Mouse (Mus musculus): ENCODE results near the gene Gak. TPM values are rescaled to one million over a fixed set of nuclear protein-coding genes. Genes with fewer than 3 reads are reported as not detected.

Gene Gak
- polyA plus RNA-seq, 1 experiment from 2014 or later: 29.4 TPM

DNA sequence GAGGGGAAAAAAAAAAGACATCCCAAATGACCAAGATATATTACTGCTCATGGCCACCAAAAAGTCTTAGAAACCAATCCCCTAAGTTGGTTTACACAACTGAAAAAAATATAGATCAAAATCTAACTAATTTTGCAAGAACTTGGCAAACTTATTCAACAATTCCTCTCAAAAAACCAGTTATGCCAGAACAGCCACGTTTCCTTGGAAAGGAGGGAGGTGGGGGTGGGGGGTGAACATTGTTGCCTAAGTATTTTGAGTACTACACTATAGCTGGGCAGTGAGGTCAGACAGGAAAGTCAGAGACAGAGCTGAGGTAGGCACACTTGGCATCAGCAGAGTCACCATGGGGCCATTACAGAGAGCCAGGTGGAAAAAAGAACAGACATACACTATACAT, 29.6 kb downstream of the Gak start:
- H3K27me3 ChIP-seq (ENCODE audit: control insufficient read depth, insufficient read depth, low read length): no peaks in the 10 kb centered on the region
- no peak overlapping the region for H3K9ac ChIP-seq (ENCODE audit: low read depth, low read length)
- no peaks in the 10 kb centered on the region for H3K9me3 ChIP-seq (replicated peaks; ENCODE audit: control insufficient read depth, low read length)
- H3K4me2 ChIP-seq: no peak overlapping the region
- ATAC-seq (replicated peaks; ENCODE audit: insufficient number of reproducible peaks, low FRiP score, low TSS enrichment): no peak
- WGBS (ENCODE audit: insufficient replicate concordance): 83% methylated on average over 1 of the region's 1 CpGs
- H3K4me1 ChIP-seq (ENCODE audit: control insufficient read depth, insufficient read depth, low read length): no peaks in the 10 kb centered on the region
- H3K36me3 ChIP-seq (ENCODE audit: control insufficient read depth, insufficient read depth, low read length): peaks cover 45% of the 10 kb centered on the region
- no peak overlapping the region for H3K27ac ChIP-seq (ENCODE audit: low read depth, low read length)
- no peak overlapping the region for H3K4me3 ChIP-seq (ENCODE audit: low read depth, low read length)

DNA sequence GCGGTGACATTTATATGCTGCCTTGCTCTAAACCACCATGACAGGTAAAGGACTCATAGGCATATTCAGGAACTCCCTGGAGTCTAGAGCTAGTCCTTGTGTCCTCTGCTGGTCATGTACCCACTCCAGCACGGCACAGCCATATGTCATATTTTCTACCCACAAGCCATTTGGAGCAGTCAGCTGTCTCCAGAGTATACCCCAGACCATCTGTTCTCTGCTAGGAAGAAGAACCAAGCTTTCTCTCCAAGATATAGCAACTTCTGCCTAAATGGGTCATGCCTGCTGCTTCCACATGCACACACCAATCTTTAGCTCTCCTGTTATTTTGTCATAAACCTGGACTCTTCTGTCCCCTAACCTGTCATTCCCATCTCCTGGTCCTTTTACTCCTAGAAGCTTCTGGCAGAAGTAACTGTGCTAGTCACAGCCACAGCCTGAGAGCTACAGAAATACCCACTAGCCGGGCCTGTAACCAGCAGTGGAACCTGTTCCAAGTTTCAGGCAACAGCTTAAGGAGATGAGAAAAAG, 48.1 kb downstream of the Gak start:
- no peak overlapping the region for H3K4me2 ChIP-seq
- no peak overlapping the region for H3K4me3 ChIP-seq (ENCODE audit: low read depth, low read length)
- H3K27me3 ChIP-seq (ENCODE audit: control insufficient read depth, insufficient read depth, low read length): no peaks in the 10 kb centered on the region
- WGBS (ENCODE audit: insufficient replicate concordance): 92% methylated on average over 3 of the region's 3 CpGs
- peaks cover 28% of the 10 kb centered on the region for H3K36me3 ChIP-seq (ENCODE audit: control insufficient read depth, insufficient read depth, low read length)
- ATAC-seq (replicated peaks; ENCODE audit: insufficient number of reproducible peaks, low FRiP score, low TSS enrichment): no peak
- no peaks in the 10 kb centered on the region for H3K4me1 ChIP-seq (ENCODE audit: control insufficient read depth, insufficient read depth, low read length)
- no peaks in the 10 kb centered on the region for H3K9me3 ChIP-seq (replicated peaks; ENCODE audit: control insufficient read depth, low read length)
- no peak overlapping the region for H3K27ac ChIP-seq (ENCODE audit: low read depth, low read length)
- H3K9ac ChIP-seq (ENCODE audit: low read depth, low read length): no peak overlapping the region

DNA sequence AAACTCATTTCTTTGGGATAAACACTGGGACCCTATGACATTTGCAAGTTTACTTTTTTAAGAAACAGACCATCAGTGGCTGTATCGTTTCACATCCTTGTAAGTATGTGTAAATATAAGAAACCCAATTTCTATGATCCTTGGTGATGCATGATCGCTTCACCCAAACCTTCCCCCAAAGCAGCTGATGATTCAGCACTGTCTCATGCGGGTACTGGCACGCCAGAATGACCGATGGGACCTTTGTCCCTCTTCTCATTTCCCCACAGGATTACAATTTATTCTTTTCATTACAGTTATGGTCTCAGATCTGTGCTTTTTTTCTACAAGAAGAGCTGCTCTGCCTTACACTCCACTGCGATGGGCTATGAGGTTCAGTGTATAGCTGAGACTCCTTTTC, 56.5 kb downstream of the Gak start:
- 91% methylated on average over 6 of the region's 6 CpGs for WGBS (ENCODE audit: insufficient replicate concordance)
- Histone ChIP-seq H3K4me2 (no peak overlapping the region), H3K36me3 (ENCODE audit: control insufficient read depth, insufficient read depth, low read length) (peaks cover 27% of the 10 kb centered on the region), H3K4me3 (ENCODE audit: low read depth, low read length) (no peak overlapping the region), H3K9ac (ENCODE audit: low read depth, low read length) (no peak overlapping the region), H3K27ac (ENCODE audit: low read depth, low read length) (no peak overlapping the region), H3K9me3 (replicated peaks; ENCODE audit: control insufficient read depth, low read length) (no peaks in the 10 kb centered on the region), H3K4me1 (ENCODE audit: control insufficient read depth, insufficient read depth, low read length) (no peaks in the 10 kb centered on the region), H3K27me3 (ENCODE audit: control insufficient read depth, insufficient read depth, low read length) (no peaks in the 10 kb centered on the region)
- no peak for ATAC-seq (replicated peaks; ENCODE audit: insufficient number of reproducible peaks, low FRiP score, low TSS enrichment)

DNA sequence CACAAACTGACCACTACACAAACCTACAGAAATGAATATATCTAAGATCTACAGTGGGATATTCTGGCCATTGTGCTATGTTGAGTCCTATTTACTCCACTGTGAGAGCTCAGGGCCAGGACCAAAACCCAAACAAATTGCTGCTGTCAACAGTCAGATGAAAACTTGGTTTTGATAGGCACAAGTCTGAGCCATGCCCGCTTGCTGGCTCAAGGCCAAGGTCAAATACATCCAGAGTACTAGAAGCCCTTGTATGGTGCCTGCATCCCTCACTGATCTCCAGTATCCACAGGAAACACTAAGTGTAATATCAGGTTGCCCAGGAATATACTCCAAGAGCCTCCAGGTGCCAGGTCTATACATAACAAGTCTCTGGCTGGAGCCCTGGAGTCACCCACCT, 58.6 kb downstream of the Gak start:
- Histone ChIP-seq H3K36me3 (ENCODE audit: control insufficient read depth, insufficient read depth, low read length) (peaks cover 25% of the 10 kb centered on the region), H3K27me3 (ENCODE audit: control insufficient read depth, insufficient read depth, low read length) (no peaks in the 10 kb centered on the region), H3K4me3 (ENCODE audit: low read depth, low read length) (no peak overlapping the region), H3K4me1 (ENCODE audit: control insufficient read depth, insufficient read depth, low read length) (no peaks in the 10 kb centered on the region), H3K9ac (ENCODE audit: low read depth, low read length) (no peak overlapping the region), H3K9me3 (replicated peaks; ENCODE audit: control insufficient read depth, low read length) (no peaks in the 10 kb centered on the region), H3K27ac (ENCODE audit: low read depth, low read length) (no peak overlapping the region), H3K4me2 (no peak overlapping the region)
- ATAC-seq (replicated peaks; ENCODE audit: insufficient number of reproducible peaks, low FRiP score, low TSS enrichment): no peak
- 79% methylated on average over 1 of the region's 1 CpGs for WGBS (ENCODE audit: insufficient replicate concordance)

DNA sequence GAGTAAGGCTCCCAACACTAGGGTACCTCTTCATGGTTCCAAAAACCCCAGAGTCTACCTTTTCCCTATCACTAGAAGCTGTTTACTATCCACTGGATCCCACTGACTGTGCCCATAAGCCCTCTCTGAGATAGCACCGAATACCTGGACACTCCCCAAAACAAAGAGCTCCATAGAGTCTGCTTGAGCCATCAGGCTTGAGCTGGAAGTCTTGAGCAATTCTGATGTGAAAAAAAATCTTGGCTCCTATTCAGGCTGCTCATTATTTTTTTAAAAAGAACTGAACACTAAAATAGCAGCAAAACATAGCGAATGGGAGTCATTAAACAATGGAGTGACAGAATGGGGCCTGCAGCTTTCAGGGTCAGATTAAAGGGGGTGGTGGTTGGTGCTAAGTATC, 62.5 kb downstream of the Gak start:
- H3K27me3 ChIP-seq (ENCODE audit: control insufficient read depth, insufficient read depth, low read length): no peaks in the 10 kb centered on the region
- H3K4me1 ChIP-seq (ENCODE audit: control insufficient read depth, insufficient read depth, low read length): no peaks in the 10 kb centered on the region
- no peak overlapping the region for H3K4me2 ChIP-seq
- 89% methylated on average over 2 of the region's 2 CpGs for WGBS (ENCODE audit: insufficient replicate concordance)
- no peaks in the 10 kb centered on the region for H3K9me3 ChIP-seq (replicated peaks; ENCODE audit: control insufficient read depth, low read length)
- no peak overlapping the region for H3K27ac ChIP-seq (ENCODE audit: low read depth, low read length)
- H3K36me3 ChIP-seq (ENCODE audit: control insufficient read depth, insufficient read depth, low read length): peaks cover 23% of the 10 kb centered on the region
- no peak for ATAC-seq (replicated peaks; ENCODE audit: insufficient number of reproducible peaks, low FRiP score, low TSS enrichment)
- H3K4me3 ChIP-seq (ENCODE audit: low read depth, low read length): no peak overlapping the region
- no peak overlapping the region for H3K9ac ChIP-seq (ENCODE audit: low read depth, low read length)

DNA sequence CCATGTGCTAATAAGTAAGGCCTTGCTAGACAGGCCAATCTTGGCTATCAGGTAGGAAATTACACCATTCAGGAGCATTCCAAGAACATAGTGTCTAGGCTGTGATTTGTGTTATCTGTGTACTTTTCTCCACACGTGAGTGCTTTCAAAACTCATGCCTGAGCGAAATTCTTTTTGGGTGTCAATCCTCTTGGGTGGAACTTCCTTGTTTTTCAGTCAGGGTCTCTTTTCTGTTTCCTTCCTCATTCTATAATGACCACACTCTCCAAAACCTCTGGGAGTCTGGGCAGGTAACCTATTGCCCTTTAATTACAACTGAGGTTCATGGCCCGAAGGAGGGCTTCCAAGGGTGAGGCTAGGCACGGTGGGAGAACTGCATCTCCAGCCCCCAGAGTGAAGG, 63.0 kb downstream of the Gak start:
- Histone ChIP-seq H3K9ac (ENCODE audit: low read depth, low read length) (no peak overlapping the region), H3K4me2 (no peak overlapping the region), H3K4me1 (ENCODE audit: control insufficient read depth, insufficient read depth, low read length) (no peaks in the 10 kb centered on the region), H3K4me3 (ENCODE audit: low read depth, low read length) (no peak overlapping the region), H3K9me3 (replicated peaks; ENCODE audit: control insufficient read depth, low read length) (no peaks in the 10 kb centered on the region), H3K27ac (ENCODE audit: low read depth, low read length) (no peak overlapping the region), H3K27me3 (ENCODE audit: control insufficient read depth, insufficient read depth, low read length) (no peaks in the 10 kb centered on the region), H3K36me3 (ENCODE audit: control insufficient read depth, insufficient read depth, low read length) (peaks cover 23% of the 10 kb centered on the region)
- no peak for ATAC-seq (replicated peaks; ENCODE audit: insufficient number of reproducible peaks, low FRiP score, low TSS enrichment)
- WGBS (ENCODE audit: insufficient replicate concordance): 89% methylated on average over 4 of the region's 4 CpGs

DNA sequence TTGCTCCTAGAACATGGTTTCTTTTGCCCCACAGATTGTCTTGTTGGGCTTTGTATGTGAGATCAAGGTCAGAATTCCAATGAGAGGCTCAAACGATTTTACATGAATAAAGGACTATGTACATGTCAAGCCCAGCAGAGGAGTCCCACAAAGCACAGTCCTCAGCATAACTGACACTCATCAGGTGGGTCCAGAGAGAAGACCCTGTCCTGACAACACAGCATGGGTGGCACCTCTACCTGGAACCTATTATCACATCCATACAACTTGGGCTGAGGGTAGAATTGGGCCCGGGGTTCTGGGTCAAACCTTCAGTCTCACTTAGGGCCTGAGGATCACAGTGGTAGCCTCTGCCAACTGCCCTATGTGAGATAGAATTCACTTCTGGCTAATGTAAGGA, 64.2 kb downstream of the Gak start:
- Histone ChIP-seq H3K4me1 (ENCODE audit: control insufficient read depth, insufficient read depth, low read length) (no peaks in the 10 kb centered on the region), H3K27me3 (ENCODE audit: control insufficient read depth, insufficient read depth, low read length) (no peaks in the 10 kb centered on the region), H3K4me2 (no peak overlapping the region), H3K36me3 (ENCODE audit: control insufficient read depth, insufficient read depth, low read length) (peaks cover 18% of the 10 kb centered on the region), H3K9me3 (replicated peaks; ENCODE audit: control insufficient read depth, low read length) (no peaks in the 10 kb centered on the region), H3K27ac (ENCODE audit: low read depth, low read length) (no peak overlapping the region), H3K9ac (ENCODE audit: low read depth, low read length) (no peak overlapping the region), H3K4me3 (ENCODE audit: low read depth, low read length) (no peak overlapping the region)
- WGBS (ENCODE audit: insufficient replicate concordance): 87% methylated on average over 2 of the region's 2 CpGs
- ATAC-seq (replicated peaks; ENCODE audit: insufficient number of reproducible peaks, low FRiP score, low TSS enrichment): no peak

DNA sequence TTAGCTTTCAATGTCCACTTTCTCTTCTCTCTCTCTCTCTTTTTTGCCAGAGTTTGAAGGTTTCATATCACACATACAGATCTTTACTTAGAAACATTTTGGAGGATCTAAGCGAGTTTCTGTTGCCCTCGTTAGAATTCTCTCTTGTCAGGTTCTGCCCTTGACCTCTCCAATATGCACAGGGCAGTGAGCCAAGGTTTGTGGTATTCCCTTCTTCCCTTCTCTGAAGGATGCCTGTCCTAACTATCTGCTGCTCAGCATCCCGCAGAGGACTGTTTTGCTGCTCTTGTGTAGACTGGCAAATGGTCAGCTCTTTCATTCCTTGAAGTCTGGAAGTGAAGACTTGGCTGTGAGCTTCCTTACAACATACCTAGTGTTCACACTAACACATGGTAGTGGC, 65.2 kb downstream of the Gak start:
- no peaks in the 10 kb centered on the region for H3K4me1 ChIP-seq (ENCODE audit: control insufficient read depth, insufficient read depth, low read length)
- no peak overlapping the region for H3K9ac ChIP-seq (ENCODE audit: low read depth, low read length)
- H3K9me3 ChIP-seq (replicated peaks; ENCODE audit: control insufficient read depth, low read length): no peaks in the 10 kb centered on the region
- H3K4me2 ChIP-seq: no peak overlapping the region
- no peak for ATAC-seq (replicated peaks; ENCODE audit: insufficient number of reproducible peaks, low FRiP score, low TSS enrichment)
- peaks cover 9% of the 10 kb centered on the region for H3K36me3 ChIP-seq (ENCODE audit: control insufficient read depth, insufficient read depth, low read length)
- no peak overlapping the region for H3K27ac ChIP-seq (ENCODE audit: low read depth, low read length)
- H3K27me3 ChIP-seq (ENCODE audit: control insufficient read depth, insufficient read depth, low read length): no peaks in the 10 kb centered on the region
- H3K4me3 ChIP-seq (ENCODE audit: low read depth, low read length): no peak overlapping the region
- WGBS (ENCODE audit: insufficient replicate concordance): 82% methylated on average over 3 of the region's 3 CpGs

DNA sequence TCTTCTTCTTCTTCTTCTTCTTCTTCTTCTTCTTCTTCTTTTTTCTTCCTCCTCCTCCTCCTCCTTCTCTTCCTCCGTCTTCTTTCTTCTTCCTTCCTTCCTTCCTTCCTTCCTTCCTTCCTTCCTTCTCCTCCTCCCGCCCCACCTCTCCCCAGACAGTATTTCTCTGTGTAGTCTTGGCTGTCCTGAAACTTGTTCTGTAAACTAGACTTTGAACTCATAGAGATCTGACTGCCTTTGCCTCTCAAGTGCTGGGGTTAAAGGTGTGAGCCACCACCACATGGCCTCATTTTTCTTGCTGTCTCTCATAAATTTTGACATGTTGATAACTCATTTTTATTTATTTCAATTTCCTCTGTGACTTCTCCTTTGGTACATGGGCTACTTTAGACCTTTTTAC, 67.1 kb downstream of the Gak start:
- ATAC-seq (replicated peaks; ENCODE audit: insufficient number of reproducible peaks, low FRiP score, low TSS enrichment): no peak

More for the DNA sequence above, 67.1 kb downstream of the Gak start:
- Histone ChIP-seq H3K9me3 (replicated peaks; ENCODE audit: control insufficient read depth, low read length) (no peaks in the 10 kb centered on the region), H3K4me3 (ENCODE audit: low read depth, low read length) (no peak overlapping the region), H3K4me2 (no peak overlapping the region), H3K36me3 (ENCODE audit: control insufficient read depth, insufficient read depth, low read length) (no peaks in the 10 kb centered on the region), H3K27ac (ENCODE audit: low read depth, low read length) (no peak overlapping the region), H3K9ac (ENCODE audit: low read depth, low read length) (no peak overlapping the region), H3K27me3 (ENCODE audit: control insufficient read depth, insufficient read depth, low read length) (no peaks in the 10 kb centered on the region), H3K4me1 (ENCODE audit: control insufficient read depth, insufficient read depth, low read length) (no peaks in the 10 kb centered on the region)
- WGBS (ENCODE audit: insufficient replicate concordance): 76% methylated on average over 2 of the region's 2 CpGs
